Mouse (Mus musculus) intestine, embryonic 16.5 days (tissue): ENCODE data around the gene Rab25. TPM values are rescaled to one million over a fixed set of nuclear protein-coding genes. Genes with fewer than 3 reads are reported as not detected.
A peak's percentile ranks its signal among the peaks of the same experiment; 100 is the strongest.

Experiments
- ATAC-seq: fragments of 200-750 bp; cut with Nextera tagmentation; 2 replicates; pipeline ENCODE4 v1.8.0; 2017; ENCODE audit warnings: moderate TSS enrichment, moderate library complexity
- H3K27ac ChIP-seq: fragments of 300-500 bp; sonication (generic); 2 replicates; pipeline ENCODE4 v1.5.1; 2014; ENCODE audit warnings: mild to moderate bottlenecking, low read length
- H3K27me3 ChIP-seq: fragments of 300-500 bp; sonication (generic); replicated peaks from 2 replicates; pipeline ENCODE4 v1.6.1; 2014; ENCODE audit warnings: low read length, control low read depth, mixed read lengths; ENCODE audit not compliant: control insufficient read depth, insufficient read depth
- H3K36me3 ChIP-seq: fragments of 300-500 bp; sonication (generic); 2 replicates; pipeline ENCODE4 v1.6.1; 2014; ENCODE audit warnings: low read length, control low read depth; ENCODE audit not compliant: control insufficient read depth, insufficient read depth
- H3K4me1 ChIP-seq: fragments of 300-500 bp; sonication (generic); 2 replicates; pipeline ENCODE4 v1.6.1; 2014; ENCODE audit warnings: low read length, control low read depth, mixed read lengths; ENCODE audit not compliant: control insufficient read depth, insufficient read depth
- H3K4me2 ChIP-seq: fragments of 300-500 bp; sonication (generic); 2 replicates; pipeline ENCODE4 v1.6.1; 2014; ENCODE audit warnings: low read depth, low read length, control low read depth
- H3K4me3 ChIP-seq: fragments of 300-500 bp; sonication (generic); 2 replicates; pipeline ENCODE4 v1.5.1; 2014; ENCODE audit warnings: mild to moderate bottlenecking, low read length
- H3K9ac ChIP-seq: fragments of 300-500 bp; sonication (generic); 2 replicates; pipeline ENCODE4 v1.6.1; 2014; ENCODE audit warnings: low read depth, low read length
- H3K9me3 ChIP-seq: fragments of 300-500 bp; sonication (generic); 2 replicates; pipeline ENCODE4 v1.6.1; 2016; ENCODE audit warnings: low read length, control low read depth; ENCODE audit not compliant: control insufficient read depth
- WGBS: fragments of 180-500 bp; shearing (Covaris S2); extraction: QIAGEN DNeasy Blood & Tissue Kit; methylation state at CpG from one replicate; pipeline ENCODE4 v1.1.7; 2014; 5-methylcytosine and 5-hydroxymethylcytosine counted together
- polyA plus RNA-seq: library from polyadenylated mRNA; unstranded; fragments of >200 nt; fragmentation: Nextera tagmentation; extraction: Ambion mirVana; gene quantifications from 2 replicates; pipeline ENCODE4 v1.2.1, GENCODE M21; 2015

Gene Rab25
- polyA plus RNA-seq, 1 experiment from 2014 or later: 102 TPM

DNA sequence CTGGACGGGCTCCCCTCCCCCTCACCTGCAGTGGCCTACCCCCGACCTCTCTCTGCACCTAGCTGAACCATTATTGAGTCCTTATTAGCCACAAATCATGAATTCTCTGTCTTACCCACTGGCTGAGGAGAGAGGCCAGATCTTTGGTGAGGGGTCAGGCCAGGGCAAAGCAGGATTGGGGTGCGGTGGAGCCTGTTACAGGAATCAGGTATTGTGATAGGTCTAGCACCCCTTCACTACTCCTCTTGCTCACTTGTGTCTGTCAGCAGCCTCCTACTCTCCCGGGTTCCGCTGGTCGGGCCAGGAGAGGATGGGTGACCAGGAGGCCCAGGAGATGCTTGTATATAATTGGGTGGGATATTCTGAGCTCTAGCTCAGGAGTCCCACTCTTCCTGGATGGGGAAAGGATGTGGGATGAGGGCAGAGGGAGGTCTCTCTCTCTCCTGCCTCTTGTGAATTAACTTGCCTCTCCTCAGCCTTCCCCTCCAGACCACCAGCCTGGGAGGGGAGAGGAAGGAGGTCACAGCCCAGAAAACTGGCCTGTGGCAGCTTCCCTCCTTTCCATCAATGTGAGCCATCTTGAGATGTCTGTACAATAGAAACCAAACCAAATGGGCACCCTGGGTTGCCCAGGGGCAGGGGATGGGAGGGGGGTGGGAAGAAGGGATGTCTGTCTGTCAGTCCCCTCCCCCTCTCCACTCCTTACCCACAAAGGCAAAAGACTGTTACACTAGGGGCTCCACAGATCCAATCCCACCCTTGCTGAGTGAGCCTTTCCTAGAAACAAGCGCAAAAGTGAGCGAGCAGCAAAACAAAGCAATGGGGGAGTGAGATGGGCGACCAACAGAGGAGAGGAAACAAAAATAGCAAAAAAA lies 9.6 kb downstream of the Rab25 start:
- Histone ChIP-seq H3K4me1 (peaks cover 47% of the 10 kb centered on the region), H3K4me2 (no peak overlapping the region), H3K36me3 (0 out of 2 replicates have a peak, but pooled peaks cover 3% of the 10 kb centered on the region), H3K9me3 (no peaks in the 10 kb centered on the region), H3K4me3 (no peak overlapping the region), H3K27ac (no peak overlapping the region), H3K9ac (no peak overlapping the region), H3K27me3 (no peaks in the 10 kb centered on the region)
- no peak for ATAC-seq
- 56% methylated on average over 9 of the region's 9 CpGs for WGBS

DNA sequence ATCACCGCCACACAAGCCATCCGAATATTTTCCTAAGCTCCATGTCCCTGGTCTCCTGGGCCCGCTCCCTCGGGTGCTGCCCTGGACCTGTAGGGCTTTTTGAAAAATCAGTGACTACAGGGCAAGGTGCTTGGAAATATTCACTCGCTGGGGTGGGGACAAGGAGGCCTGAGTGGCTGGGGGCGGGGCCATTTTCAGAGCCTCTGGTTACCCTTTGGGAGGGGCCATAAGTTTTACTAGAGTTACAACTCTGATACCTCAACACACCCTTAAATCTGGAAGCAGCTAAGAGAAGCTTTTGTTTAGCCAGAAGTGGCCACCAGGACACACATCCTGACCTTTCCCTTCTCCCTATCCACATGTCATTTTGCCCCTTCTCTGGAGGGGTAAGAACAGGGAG lies 11.0 kb downstream of the Rab25 start:
- no peak for ATAC-seq
- Histone ChIP-seq H3K9me3 (no peaks in the 10 kb centered on the region), H3K4me2 (peak overlapping the region; percentile 59), H3K36me3 (0 out of 2 replicates have a peak, but pooled peaks cover 3% of the 10 kb centered on the region), H3K27me3 (no peaks in the 10 kb centered on the region), H3K9ac (peak overlapping the region; percentile 65), H3K4me3 (peak overlapping the region; percentile 45), H3K4me1 (peaks cover 52% of the 10 kb centered on the region), H3K27ac (no peak overlapping the region)
- WGBS: 73% methylated on average over 6 of the region's 6 CpGs

DNA sequence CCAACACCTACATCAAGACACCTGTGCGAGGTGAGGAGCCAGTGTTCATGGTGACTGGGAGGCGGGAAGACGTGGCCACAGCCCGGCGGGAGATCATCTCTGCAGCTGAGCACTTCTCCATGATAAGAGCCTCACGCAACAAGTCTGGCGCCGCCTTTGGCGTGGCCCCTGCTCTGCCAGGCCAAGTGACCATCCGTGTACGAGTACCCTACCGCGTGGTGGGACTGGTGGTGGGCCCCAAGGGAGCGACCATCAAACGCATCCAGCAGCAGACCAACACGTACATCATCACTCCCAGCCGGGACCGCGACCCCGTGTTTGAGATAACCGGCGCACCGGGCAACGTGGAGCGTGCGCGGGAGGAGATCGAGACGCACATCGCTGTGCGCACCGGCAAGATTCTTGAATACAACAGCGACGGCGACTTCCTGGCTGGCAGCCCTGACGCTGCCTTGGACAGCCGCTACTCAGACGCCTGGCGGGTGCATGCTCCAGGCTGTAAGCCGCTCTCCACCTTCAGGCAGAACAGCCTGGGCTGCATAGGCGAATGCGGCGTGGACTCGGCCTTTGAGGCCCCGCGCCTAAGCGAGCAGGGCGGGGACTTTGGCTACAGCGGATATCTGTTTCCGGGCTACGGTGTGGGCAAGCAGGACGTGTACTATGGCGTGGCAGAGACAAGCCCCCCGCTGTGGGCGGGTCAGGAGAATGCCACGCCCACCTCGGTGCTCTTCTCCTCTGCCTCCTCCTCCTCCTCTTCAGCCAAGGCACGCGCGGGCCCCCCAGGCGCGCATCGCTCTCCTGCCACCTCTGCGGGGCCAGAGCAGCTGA lies 11.8 kb downstream of the Rab25 start:
- 6% methylated on average over 64 of the region's 64 CpGs for WGBS

DNA sequence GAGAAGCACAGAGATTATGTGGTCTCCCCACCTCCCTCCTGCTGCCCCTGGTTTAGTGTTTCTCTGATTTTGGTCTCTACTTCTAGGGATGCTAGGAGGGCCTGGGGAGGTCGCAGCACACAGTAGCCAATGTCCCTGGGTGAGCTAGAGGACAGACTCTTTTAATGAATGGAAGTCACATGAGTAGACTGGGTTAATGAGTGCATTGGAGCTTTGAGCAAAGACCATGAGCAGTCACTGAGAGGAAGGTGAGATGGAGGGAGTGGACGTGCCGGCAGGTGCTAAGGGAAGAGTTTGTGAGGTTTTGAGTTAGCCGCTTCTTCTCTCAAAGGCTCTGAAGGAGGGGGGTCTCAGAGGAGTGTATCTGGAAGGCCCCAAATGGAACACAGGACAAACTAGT lies 12.6 kb downstream of the Rab25 start:
- H3K36me3 ChIP-seq: 0 out of 2 replicates have a peak, but pooled peaks cover 3% of the 10 kb centered on the region
- ATAC-seq: no peak
- H3K9ac ChIP-seq: peak overlapping the region; percentile 65; the same call in 1 of the 2 replicates
- peak overlapping the region; percentile 59 for H3K4me2 ChIP-seq
- peaks cover 53% of the 10 kb centered on the region for H3K4me1 ChIP-seq
- H3K4me3 ChIP-seq: no peak overlapping the region
- no peaks in the 10 kb centered on the region for H3K9me3 ChIP-seq
- no peak overlapping the region for H3K27ac ChIP-seq
- no peaks in the 10 kb centered on the region for H3K27me3 ChIP-seq
- 61% methylated on average over 4 of the region's 4 CpGs for WGBS

More for the DNA sequence above, 11.8 kb downstream of the Rab25 start:
- Histone ChIP-seq H3K36me3 (0 out of 2 replicates have a peak, but pooled peaks cover 3% of the 10 kb centered on the region), H3K4me1 (peaks cover 52% of the 10 kb centered on the region), H3K27ac (peak overlapping the region; percentile 70), H3K9ac (peak overlapping the region; percentile 65), H3K9me3 (no peaks in the 10 kb centered on the region), H3K4me2 (peak overlapping the region; percentile 59), H3K27me3 (no peaks in the 10 kb centered on the region), H3K4me3 (peak overlapping the region; percentile 45)
- peak; percentile 66 for ATAC-seq

DNA sequence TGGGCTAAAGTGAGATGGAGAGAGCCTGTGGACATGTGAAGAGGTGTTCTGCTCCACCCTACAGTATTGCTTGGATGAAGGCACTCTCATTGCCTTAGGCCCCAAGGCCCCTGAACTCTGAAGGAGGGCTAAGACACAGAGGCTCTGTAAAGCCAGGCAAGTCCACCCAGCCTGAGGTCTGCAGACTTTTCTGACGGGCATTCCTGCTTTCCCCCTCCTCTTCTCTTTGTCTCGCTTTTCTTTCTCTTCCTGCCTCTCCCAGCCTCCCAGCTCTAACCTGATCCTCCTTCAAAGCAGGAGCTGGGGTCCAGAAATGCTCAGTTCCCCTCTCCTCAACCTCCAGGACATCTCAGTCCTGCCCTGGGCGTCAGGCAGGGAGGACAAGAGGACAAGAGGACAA lies 13.1 kb downstream of the Rab25 start:
- Histone ChIP-seq H3K9me3 (no peaks in the 10 kb centered on the region), H3K27me3 (no peaks in the 10 kb centered on the region), H3K27ac (no peak overlapping the region), H3K9ac (0 out of 2 replicates have a peak overlapping the region, but pooled peaks have one; percentile 21), H3K4me2 (peak overlapping the region; percentile 88), H3K4me3 (0 out of 2 replicates have a peak overlapping the region, but pooled peaks have one; percentile 85), H3K4me1 (peaks cover 59% of the 10 kb centered on the region), H3K36me3 (0 out of 2 replicates have a peak, but pooled peaks cover 3% of the 10 kb centered on the region)
- ATAC-seq: no peak
- 40% methylated on average over 3 of the region's 3 CpGs for whole genome bisulfite sequencing

DNA sequence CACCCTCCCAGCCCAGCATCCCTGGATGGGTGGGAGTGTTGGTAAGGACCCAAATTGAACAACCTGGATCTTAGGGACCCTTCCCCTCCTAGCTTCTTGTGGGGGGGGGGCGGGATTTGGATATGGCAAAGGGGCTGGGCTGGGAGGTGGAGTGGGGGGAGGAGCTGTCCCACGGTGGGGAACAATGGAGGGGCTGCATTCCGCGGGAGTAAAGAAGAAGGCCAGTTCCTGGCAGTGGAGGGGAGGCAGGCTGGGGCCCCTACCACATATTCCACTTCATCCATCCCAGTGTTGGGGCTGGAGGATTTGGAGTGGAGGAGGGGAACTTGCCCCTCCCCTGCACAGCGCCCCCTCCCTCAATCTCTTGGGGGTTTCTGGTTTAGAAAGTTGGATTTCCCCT lies 14.4 kb downstream of the Rab25 start:
- Histone ChIP-seq H3K27ac (peak overlapping the region; percentile 94), H3K4me2 (peak overlapping the region; percentile 88), H3K4me1 (peaks cover 68% of the 10 kb centered on the region), H3K9ac (peak overlapping the region; percentile 94), H3K36me3 (0 out of 2 replicates have a peak, but pooled peaks cover 3% of the 10 kb centered on the region), H3K4me3 (peak overlapping the region; percentile 85), H3K9me3 (no peaks in the 10 kb centered on the region), H3K27me3 (no peaks in the 10 kb centered on the region)
- no peak for ATAC-seq
- 7% methylated on average over 5 of the region's 5 CpGs for WGBS

DNA sequence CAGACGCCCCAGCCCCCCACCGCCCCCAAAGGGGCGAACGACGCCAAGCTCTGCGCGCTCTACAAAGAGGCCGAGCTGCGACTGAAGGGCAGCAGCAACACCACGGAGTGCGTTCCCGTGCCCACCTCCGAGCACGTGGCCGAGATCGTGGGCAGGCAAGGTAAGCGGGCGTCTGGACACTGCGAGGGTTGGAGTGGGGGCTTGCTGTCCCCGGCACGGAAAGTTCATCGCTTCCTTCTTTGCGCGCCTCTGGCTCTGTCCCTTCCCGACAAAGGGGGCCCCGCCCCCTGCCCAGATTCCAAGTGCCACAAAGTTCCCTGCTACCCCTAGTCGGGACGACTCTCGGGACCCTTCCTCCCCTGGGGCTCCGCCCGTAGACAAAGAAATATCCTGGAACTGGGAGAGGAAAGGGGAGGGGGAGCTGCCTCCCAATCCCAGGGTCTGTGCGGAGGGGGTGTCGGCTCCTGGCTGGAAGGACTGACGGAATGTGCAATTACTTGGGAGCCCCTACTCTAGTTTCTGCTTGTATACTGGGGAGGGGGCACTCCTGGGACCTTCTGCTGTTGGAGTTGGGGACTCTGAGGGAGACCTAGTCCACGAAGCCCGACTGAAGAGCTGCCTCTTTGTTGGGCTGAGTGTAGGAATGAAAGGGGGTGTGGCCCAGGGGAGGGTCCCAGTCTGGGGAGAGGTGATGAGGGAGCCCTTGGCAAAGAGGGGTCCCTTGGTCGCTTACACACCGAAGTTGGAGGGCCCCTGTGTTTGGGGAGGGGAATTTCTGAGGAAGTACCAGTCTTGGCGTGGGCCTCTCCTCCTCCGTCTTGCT lies 15.2 kb downstream of the Rab25 start:
- ATAC-seq: 0 out of 2 replicates have a peak, but pooled peaks have one; percentile 1
- Histone ChIP-seq H3K27me3 (no peaks in the 10 kb centered on the region), H3K4me3 (peak overlapping the region; percentile 85), H3K9ac (peak overlapping the region; percentile 94), H3K4me1 (peaks cover 68% of the 10 kb centered on the region), H3K4me2 (peak overlapping the region; percentile 88), H3K27ac (peak overlapping the region; percentile 94), H3K36me3 (0 out of 2 replicates have a peak, but pooled peaks cover 3% of the 10 kb centered on the region), H3K9me3 (no peaks in the 10 kb centered on the region)
- 2% methylated on average over 30 of the region's 40 CpGs for WGBS

DNA sequence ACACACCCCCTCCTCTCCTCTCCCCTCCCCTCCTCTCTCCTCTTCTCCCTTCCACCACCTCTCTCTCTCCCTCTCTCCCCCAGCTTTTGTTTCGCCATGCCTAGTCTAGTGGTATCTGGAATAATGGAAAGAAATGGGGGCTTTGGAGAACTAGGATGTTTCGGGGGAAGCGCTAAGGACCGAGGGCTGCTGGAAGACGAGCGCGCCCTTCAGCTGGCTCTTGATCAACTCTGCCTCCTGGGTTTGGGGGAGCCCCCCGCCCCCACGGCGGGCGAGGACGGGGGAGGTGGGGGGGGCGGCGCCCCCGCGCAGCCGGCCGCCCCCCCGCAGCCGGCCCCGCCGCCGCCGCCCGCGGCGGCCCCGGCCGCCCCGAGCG lies 15.8 kb downstream of the Rab25 start, which contains the start of gene Mex3a:
Gene Mex3a, plus strand, starts transcription at position 97 of the 376 bp plus-strand sequence.
- H3K9ac ChIP-seq: peak within 1 kb of the TSS; percentile 94
- H3K27ac ChIP-seq: peak within 1 kb of the TSS; percentile 94
- H3K4me3 ChIP-seq: peak within 1 kb of the TSS; percentile 85
- no peak for ATAC-seq
- H3K36me3 ChIP-seq: 0 out of 2 replicates have a peak, but pooled peaks cover 3% of the 10 kb centered on the region
- H3K9me3 ChIP-seq: no peaks in the 10 kb centered on the region
- peaks cover 70% of the 10 kb centered on the region for H3K4me1 ChIP-seq
- peak within 1 kb of the TSS; percentile 88 for H3K4me2 ChIP-seq
- H3K27me3 ChIP-seq: no peaks in the 10 kb centered on the region
- WGBS: 2% methylated on average over 7 of the region's 31 CpGs
